Mouse (Mus musculus) heart, postnatal 25 days (tissue): ENCODE measurements at regions not wholly inside any gene's neighbourhood (a gene's known extent, or its start where the extent isn't known, plus 50 kb on each side); places are given as distances from the start of the nearest gene placed in this dataset.

ENCODE experiments used
- DNase-seq: peaks from one replicate; pipeline ENCODE4 v3.0.0; 2022; ENCODE audit warnings: low spot score
- intact Hi-C: fragments of 180-260 bp; cut with DNase I; formaldehyde crosslinking; loops from one replicate; pipeline ENCODE4 v1.15.1; 2025

DNA sequence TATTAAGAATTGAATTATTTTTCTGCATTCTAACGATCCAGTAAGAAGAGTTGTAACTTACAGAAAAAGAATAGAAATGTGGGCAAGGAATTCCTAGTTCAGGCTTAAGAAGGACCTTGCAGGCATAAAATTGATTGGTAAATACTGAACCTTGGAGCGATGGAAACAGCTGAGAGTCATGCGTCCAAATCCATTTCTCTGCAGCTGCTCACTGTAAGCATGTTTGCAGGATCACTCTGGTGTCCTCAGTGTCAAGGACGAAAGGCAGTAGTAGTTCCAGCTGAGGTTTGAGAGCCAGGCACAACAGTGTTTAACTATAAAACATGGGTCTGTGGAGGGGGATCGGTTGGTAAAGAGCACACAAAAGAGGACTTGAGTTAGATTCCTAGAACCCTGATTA is 89.1 kb upstream of the Rgma start:
- no peak for DNase-seq
- intact Hi-C loops: no loop called here

DNA sequence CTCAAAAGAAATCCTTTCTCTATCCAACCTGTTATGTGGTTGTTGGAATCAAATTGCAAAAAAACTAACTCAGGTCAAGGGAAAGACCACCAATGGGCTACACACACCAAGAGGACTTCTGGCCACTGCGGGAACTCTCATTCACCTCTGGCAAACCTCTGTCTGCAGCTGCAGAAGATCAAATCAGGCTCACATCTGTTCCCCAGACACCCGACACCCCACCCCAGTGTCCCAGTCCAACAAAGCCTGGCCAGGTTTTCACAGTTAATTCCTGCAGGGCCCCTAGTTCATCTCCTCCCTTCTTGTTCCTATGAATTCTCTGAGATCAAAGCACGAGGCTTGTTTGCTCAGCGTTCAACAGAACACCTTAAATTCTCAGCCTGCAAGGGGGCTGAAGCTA is 82.0 kb upstream of the Rgma start:
- no peak for DNase-seq
- intact Hi-C loops: no loop called here

- intact Hi-C loops: no loop called here
- no peak for DNase-seq
Observed at GRCm38 (mm10) chr7:73294399-73294798, 80.9 kb upstream of the Rgma start.

DNA sequence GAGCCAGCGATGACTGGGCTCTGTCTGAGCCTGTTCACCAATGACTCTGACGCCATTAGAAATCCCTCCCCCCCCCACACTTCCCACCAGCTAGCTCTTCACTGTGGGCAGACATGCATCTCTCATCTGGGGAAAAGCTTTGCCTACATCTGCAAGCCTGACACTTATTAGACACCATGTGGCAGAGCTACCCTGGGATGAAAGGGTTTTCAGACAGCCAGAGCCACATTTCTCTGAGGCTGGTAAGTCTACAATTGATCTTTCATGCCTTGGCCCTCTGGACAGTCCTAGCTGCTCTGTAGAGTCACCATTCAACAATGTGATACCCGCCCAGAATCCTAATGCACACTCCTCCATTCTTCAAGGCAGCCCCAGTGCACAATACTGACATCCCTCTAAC is 72.8 kb upstream of the Rgma start:
- DNase-seq: no peak
- intact Hi-C loops: no loop called here

DNA sequence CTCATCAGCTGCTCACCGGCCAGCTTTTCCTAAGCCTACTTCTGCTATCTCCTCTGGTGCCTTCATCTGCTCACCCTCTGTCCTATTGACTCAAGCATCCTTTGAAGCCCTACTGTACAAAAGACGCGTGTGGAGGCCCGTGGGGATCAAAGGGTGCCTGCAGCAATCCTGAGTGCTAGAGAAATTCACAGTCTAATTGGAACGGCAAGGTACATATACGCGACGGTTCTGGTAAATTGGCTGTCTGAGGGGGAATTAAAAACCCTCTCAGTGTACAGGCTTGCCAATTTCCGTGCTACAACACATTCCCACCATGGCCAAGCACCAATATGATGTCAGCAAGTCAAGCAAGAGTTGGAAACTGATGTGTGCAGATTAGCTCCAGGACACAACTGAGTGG is 71.5 kb upstream of the Rgma start:
- no peak for DNase-seq
- intact Hi-C loops: no loop called here

- intact Hi-C loops: no loop called here
- no peak for DNase-seq
Observed at GRCm38 (mm10) chr7:73304799-73305198, 70.5 kb upstream of the Rgma start.

- no peak for DNase-seq
- intact Hi-C loops: no loop called here
Observed at GRCm38 (mm10) chr7:73305286-73305975, 69.9 kb upstream of the Rgma start.

- intact Hi-C loops: no loop called here
- no peak for DNase-seq
Observed at GRCm38 (mm10) chr7:73306296-73306695, 69.0 kb upstream of the Rgma start.

DNA sequence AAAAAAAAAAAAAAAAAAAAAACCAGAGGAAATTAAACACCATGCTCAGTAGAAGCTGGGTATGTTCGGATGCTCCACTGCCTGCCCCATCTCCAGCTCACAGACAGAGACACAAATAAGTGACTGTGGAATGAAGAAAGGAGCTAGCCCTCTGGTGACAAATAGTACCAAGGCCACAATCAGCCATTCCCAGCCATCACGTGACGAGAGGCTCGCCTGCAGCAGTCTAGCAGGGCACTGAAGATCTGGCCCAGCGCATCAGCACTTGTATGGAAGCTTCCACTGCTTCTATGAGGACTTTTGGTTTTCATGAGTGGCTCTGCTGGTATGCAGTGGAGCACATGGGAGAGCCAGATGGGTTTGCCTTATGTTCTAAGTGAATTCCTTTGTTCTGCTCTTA is 68.6 kb upstream of the Rgma start:
- intact Hi-C loops: no loop called here
- DNase-seq: no peak

GRCm38 (mm10) chr7:73307586-73308490 is 67.5 kb upstream of the Rgma start:
- intact Hi-C loops: no loop called here
- DNase-seq: no peak

DNA sequence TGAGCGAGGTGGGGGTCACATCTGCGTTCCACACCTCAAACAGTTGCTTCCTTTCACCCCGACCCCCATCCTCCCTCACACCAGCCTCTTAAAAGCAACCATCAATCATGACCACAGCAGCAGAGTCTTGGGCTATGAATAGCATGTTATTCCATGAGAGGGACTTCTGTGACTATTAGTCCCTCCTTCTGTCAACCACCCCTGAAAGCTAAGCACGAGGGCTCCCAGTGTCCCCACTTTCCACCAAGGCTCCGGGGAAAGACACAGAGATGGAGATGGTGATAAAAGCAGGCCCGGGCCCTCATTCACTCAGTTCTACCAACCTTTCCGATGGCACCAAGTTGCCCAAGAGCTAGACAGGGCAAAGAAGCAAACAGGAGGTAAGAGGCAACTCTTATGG is 66.3 kb upstream of the Rgma start:
- intact Hi-C loops: no loop called here
- DNase-seq: no peak

DNA sequence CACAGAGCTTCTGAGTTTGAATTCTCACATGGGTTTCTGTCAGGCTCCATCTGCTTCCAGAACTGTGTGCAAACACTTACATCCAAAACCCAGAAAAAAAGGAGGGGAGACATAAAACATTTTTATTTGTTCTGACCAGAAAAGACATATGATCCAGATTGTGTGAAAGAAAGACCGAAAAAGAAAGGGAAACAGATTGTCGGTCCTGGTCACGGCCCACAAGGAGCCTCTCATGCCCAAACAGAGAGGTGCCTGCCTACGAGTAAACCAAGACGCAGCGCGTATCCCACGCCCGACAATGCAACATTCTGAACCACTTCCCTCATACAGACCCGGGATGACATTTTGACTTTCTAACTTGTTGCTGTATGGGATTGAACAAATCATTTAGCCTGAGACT is 65.3 kb upstream of the Rgma start:
- no peak for DNase-seq
- intact Hi-C loops: no loop called here

- intact Hi-C loops: no loop called here
- DNase-seq: no peak
Observed at GRCm38 (mm10) chr7:73310581-73311136, 64.7 kb upstream of the Rgma start.

DNA sequence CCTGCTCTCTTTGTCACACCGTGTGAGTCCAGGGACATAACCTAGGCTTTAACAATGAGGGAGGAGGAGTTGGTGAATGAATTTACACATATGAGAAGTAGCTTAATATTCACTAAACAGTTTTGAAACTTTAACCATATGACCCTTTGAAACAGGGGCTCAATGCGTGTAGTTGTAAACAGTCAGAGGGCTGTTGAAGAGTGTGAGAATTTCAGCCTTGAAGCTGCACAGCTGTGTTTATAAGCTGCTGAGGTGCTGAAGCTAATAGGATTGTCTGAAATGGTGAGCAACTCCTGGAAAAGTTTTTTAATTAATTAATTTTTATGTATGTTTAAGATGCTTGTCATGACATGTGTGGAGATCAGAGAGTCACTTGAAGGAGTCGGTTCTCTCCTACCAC is 59.8 kb upstream of the Rgma start:
- no peak for DNase-seq
- intact Hi-C loops: no loop called here

- intact Hi-C loops: no loop called here
- DNase-seq: no peak
Observed at GRCm38 (mm10) chr7:73317574-73317973, 57.7 kb upstream of the Rgma start.

GRCm38 (mm10) chr7:73319004-73319403 is 56.3 kb upstream of the Rgma start:
- DNase-seq: no peak

GRCm38 (mm10) chr7:73319994-73320393 is 55.3 kb upstream of the Rgma start:
- DNase-seq: peak; percentile 23
- intact Hi-C loops: loop anchor here (5.0 kb wide), 1 partner anchor 43 kb away; no protein-coding TSS in a partner anchor

More at GRCm38 (mm10) chr7:73319004-73319403, 56.3 kb upstream of the Rgma start:
- intact Hi-C loops: no loop called here

DNA sequence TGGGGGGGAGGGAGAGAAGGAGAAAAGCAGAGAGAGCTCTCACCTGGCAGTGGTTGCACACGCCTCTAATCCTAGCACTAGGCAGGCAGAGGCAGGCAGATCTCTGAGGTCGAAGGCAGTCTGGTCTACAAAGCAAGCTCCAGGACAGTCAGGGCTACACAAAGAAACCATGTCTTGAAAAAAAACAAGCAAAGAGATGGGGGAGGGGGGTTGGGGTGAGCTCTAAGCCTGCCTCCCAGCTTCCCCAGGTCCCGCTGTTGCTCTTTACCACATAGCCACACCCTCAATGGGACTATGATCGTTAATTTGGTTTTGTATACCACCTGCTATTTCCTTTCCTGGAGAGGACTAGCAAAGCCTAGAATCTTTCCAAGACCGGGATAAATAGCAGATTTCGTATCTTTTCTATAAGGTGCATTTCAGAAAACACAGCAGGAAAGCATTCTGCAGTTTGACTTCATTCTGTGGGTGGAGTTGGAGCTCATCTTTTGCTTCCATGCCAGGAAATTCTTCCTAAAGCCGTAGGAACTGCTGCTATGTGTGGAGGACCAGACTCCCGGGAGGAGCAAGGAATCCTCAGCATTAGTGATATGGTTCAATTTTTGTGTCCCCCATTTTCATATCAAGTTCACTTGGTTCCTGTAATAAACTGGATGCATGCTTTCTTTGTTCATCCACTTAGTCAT is 52.7 kb upstream of the Rgma start:
- no peak for DNase-seq
- intact Hi-C loops: loop anchor here (5.0 kb wide), 1 partner anchor 45 kb away; no protein-coding TSS in a partner anchor

DNA sequence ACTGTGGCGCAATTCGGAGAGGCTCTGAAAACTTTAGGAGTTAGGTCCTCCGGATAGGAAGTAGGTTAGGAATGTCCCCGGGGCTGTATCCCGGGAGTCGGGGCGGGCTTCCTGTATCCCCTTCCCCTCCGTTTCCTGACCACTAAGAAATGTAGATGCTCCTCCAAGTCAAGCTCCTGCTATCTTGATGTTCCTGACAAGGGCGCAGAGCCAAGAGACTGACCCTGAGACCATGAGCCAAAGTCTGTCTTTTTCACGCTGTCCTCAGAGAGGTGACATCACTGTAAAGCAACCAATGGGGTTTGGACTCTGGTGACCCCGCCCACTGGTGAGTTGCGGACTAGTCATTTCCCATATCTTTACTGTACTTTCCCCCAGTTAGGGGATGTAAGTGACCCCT is 51.8 kb upstream of the Rgma start:
- intact Hi-C loops: loop anchor here (5.0 kb wide), 1 partner anchor 46 kb away; no protein-coding TSS in a partner anchor
- no peak for DNase-seq

DNA sequence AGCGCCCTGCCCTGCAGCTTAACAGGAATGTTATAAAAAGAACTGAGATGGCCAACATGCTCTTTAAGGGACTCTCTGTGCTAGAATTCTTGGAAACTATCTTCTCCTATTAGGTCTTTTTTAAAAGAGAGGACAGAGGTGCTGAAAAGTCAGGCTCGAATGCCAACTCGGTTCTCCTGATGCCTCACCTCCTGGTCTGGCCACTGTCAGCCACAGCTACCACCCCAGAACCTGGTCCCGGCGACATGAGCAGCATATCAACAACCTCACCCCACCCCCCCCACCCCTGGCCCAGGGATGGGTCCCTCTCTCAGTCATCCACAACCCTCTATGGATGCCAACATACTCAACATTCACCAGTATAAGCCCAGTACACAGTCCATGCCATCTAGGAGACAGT is 49.8 kb upstream of the Rgma start:
- no peak for DNase-seq
- intact Hi-C loops: no loop called here
